Mouse (Mus musculus): ENCODE data around the gene Ms4a6d. TPM values are rescaled to one million over a fixed set of nuclear protein-coding genes. Genes with fewer than 3 reads are reported as not detected.

The Ms4a6d gene
- 5.3 and 6.6 TPM in 2 replicates for polyA plus RNA-seq (2015; fragmentation: Nextera tagmentation; extraction: Ambion mirVana)

- Histone ChIP-seq H3K27ac (ENCODE audit: low read length) (no peak within 1 kb of the TSS), H3K4me1 (ENCODE audit: control insufficient read depth, insufficient read depth, low read length) (no peaks in the 10 kb centered on the region), H3K27me3 (ENCODE audit: control insufficient read depth, insufficient read depth, low read length) (no peaks in the 10 kb centered on the region), H3K9me3 (replicated peaks; ENCODE audit: control insufficient read depth, low read length) (no peaks in the 10 kb centered on the region), H3K36me3 (ENCODE audit: control insufficient read depth, insufficient read depth, low read length) (no peaks in the 10 kb centered on the region), H3K4me3 (replicated peaks; ENCODE audit: low read length) (no peak within 1 kb of the TSS), H3K9ac (ENCODE audit: low read length) (no peak within 1 kb of the TSS), H3K4me2 (ENCODE audit: low read depth, low read length) (no peak within 1 kb of the TSS)
- ATAC-seq (ENCODE audit: insufficient read depth, low FRiP score) = no peak
- WGBS = 77% methylated on average over 2 of the region's 2 CpGs
These were observed at the start of gene Ms4a6d for GRCm38 (mm10) chr19:11604603-11605002. Gene Ms4a6d, minus strand, starts transcription at chr19:11604849.

GRCm38 (mm10) chr19:11649564-11649963, 44.9 kb upstream of the Ms4a6d start:
- Histone ChIP-seq H3K9ac (ENCODE audit: low read length) (no peak overlapping the region), H3K27ac (ENCODE audit: low read length) (no peak overlapping the region), H3K4me2 (ENCODE audit: low read depth, low read length) (no peak overlapping the region), H3K27me3 (ENCODE audit: control insufficient read depth, insufficient read depth, low read length) (no peaks in the 10 kb centered on the region), H3K36me3 (ENCODE audit: control insufficient read depth, insufficient read depth, low read length) (no peaks in the 10 kb centered on the region), H3K4me3 (replicated peaks; ENCODE audit: low read length) (no peak overlapping the region), H3K4me1 (ENCODE audit: control insufficient read depth, insufficient read depth, low read length) (no peaks in the 10 kb centered on the region), H3K9me3 (replicated peaks; ENCODE audit: control insufficient read depth, low read length) (no peaks in the 10 kb centered on the region)
- WGBS = 63% methylated on average over 4 of the region's 4 CpGs
- ATAC-seq (ENCODE audit: insufficient read depth, low FRiP score) = no peak

- H3K4me2 ChIP-seq (ENCODE audit: low read depth, low read length) = no peak overlapping the region
- H3K27ac ChIP-seq (ENCODE audit: low read length) = no peak overlapping the region
- no peaks in the 10 kb centered on the region for H3K9me3 ChIP-seq (replicated peaks; ENCODE audit: control insufficient read depth, low read length)
- ATAC-seq (ENCODE audit: insufficient read depth, low FRiP score) = no peak
- no peak overlapping the region for H3K9ac ChIP-seq (ENCODE audit: low read length)
- no peaks in the 10 kb centered on the region for H3K4me1 ChIP-seq (ENCODE audit: control insufficient read depth, insufficient read depth, low read length)
- WGBS = 73% methylated on average over 3 of the region's 3 CpGs
- H3K36me3 ChIP-seq (ENCODE audit: control insufficient read depth, insufficient read depth, low read length) = no peaks in the 10 kb centered on the region
- no peak overlapping the region for H3K4me3 ChIP-seq (replicated peaks; ENCODE audit: low read length)
- no peaks in the 10 kb centered on the region for H3K27me3 ChIP-seq (ENCODE audit: control insufficient read depth, insufficient read depth, low read length)
These were observed 41.5 kb upstream of the Ms4a6d start for GRCm38 (mm10) chr19:11646166-11646565.

GRCm38 (mm10) chr19:11640732-11641131, 36.1 kb upstream of the Ms4a6d start, which contains the start of gene Ms4a3:
Gene Ms4a3, minus strand, starts transcription at chr19:11640851.
- no peaks in the 10 kb centered on the region for H3K27me3 ChIP-seq (ENCODE audit: control insufficient read depth, insufficient read depth, low read length)
- no peak within 1 kb of the TSS for H3K27ac ChIP-seq (ENCODE audit: low read length)
- H3K9me3 ChIP-seq (replicated peaks; ENCODE audit: control insufficient read depth, low read length) = no peaks in the 10 kb centered on the region
- WGBS = 67% methylated on average over 1 of the region's 1 CpGs
- H3K9ac ChIP-seq (ENCODE audit: low read length) = no peak within 1 kb of the TSS
- no peak within 1 kb of the TSS for H3K4me3 ChIP-seq (replicated peaks; ENCODE audit: low read length)
- H3K4me1 ChIP-seq (ENCODE audit: control insufficient read depth, insufficient read depth, low read length) = no peaks in the 10 kb centered on the region
- no peaks in the 10 kb centered on the region for H3K36me3 ChIP-seq (ENCODE audit: control insufficient read depth, insufficient read depth, low read length)
- no peak for ATAC-seq (ENCODE audit: insufficient read depth, low FRiP score)
- H3K4me2 ChIP-seq (ENCODE audit: low read depth, low read length) = no peak within 1 kb of the TSS

GRCm38 (mm10) chr19:11639038-11639437, 34.4 kb upstream of the Ms4a6d start:
- H3K9me3 ChIP-seq (replicated peaks; ENCODE audit: control insufficient read depth, low read length) = no peaks in the 10 kb centered on the region
- no peaks in the 10 kb centered on the region for H3K36me3 ChIP-seq (ENCODE audit: control insufficient read depth, insufficient read depth, low read length)
- H3K4me3 ChIP-seq (replicated peaks; ENCODE audit: low read length) = no peak overlapping the region
- H3K9ac ChIP-seq (ENCODE audit: low read length) = no peak overlapping the region
- ATAC-seq (ENCODE audit: insufficient read depth, low FRiP score) = no peak
- H3K27ac ChIP-seq (ENCODE audit: low read length) = no peak overlapping the region
- H3K4me2 ChIP-seq (ENCODE audit: low read depth, low read length) = no peak overlapping the region
- no peaks in the 10 kb centered on the region for H3K4me1 ChIP-seq (ENCODE audit: control insufficient read depth, insufficient read depth, low read length)
- WGBS = 78% methylated on average over 4 of the region's 4 CpGs
- no peaks in the 10 kb centered on the region for H3K27me3 ChIP-seq (ENCODE audit: control insufficient read depth, insufficient read depth, low read length)

GRCm38 (mm10) chr19:11635572-11635971, 30.9 kb upstream of the Ms4a6d start:
- H3K9ac ChIP-seq (ENCODE audit: low read length) = no peak overlapping the region
- H3K27ac ChIP-seq (ENCODE audit: low read length) = no peak overlapping the region
- H3K4me2 ChIP-seq (ENCODE audit: low read depth, low read length) = no peak overlapping the region
- H3K36me3 ChIP-seq (ENCODE audit: control insufficient read depth, insufficient read depth, low read length) = no peaks in the 10 kb centered on the region
- no peak for ATAC-seq (ENCODE audit: insufficient read depth, low FRiP score)
- no peaks in the 10 kb centered on the region for H3K27me3 ChIP-seq (ENCODE audit: control insufficient read depth, insufficient read depth, low read length)
- no peaks in the 10 kb centered on the region for H3K4me1 ChIP-seq (ENCODE audit: control insufficient read depth, insufficient read depth, low read length)
- H3K4me3 ChIP-seq (replicated peaks; ENCODE audit: low read length) = no peak overlapping the region
- 58% methylated on average over 5 of the region's 5 CpGs for WGBS
- H3K9me3 ChIP-seq (replicated peaks; ENCODE audit: control insufficient read depth, low read length) = no peaks in the 10 kb centered on the region

- Histone ChIP-seq H3K4me2 (ENCODE audit: low read depth, low read length) (no peak overlapping the region), H3K36me3 (ENCODE audit: control insufficient read depth, insufficient read depth, low read length) (no peaks in the 10 kb centered on the region), H3K27ac (ENCODE audit: low read length) (no peak overlapping the region), H3K4me3 (replicated peaks; ENCODE audit: low read length) (no peak overlapping the region), H3K9me3 (replicated peaks; ENCODE audit: control insufficient read depth, low read length) (no peaks in the 10 kb centered on the region), H3K9ac (ENCODE audit: low read length) (no peak overlapping the region), H3K27me3 (ENCODE audit: control insufficient read depth, insufficient read depth, low read length) (no peaks in the 10 kb centered on the region), H3K4me1 (ENCODE audit: control insufficient read depth, insufficient read depth, low read length) (no peaks in the 10 kb centered on the region)
- WGBS = 57% methylated on average over 2 of the region's 2 CpGs
- no peak for ATAC-seq (ENCODE audit: insufficient read depth, low FRiP score)
These were observed 29.7 kb upstream of the Ms4a6d start for GRCm38 (mm10) chr19:11634330-11634729.

- Histone ChIP-seq H3K9ac (ENCODE audit: low read length) (no peak overlapping the region), H3K4me2 (ENCODE audit: low read depth, low read length) (no peak overlapping the region), H3K27me3 (ENCODE audit: control insufficient read depth, insufficient read depth, low read length) (no peaks in the 10 kb centered on the region), H3K4me3 (replicated peaks; ENCODE audit: low read length) (no peak overlapping the region), H3K36me3 (ENCODE audit: control insufficient read depth, insufficient read depth, low read length) (no peaks in the 10 kb centered on the region), H3K4me1 (ENCODE audit: control insufficient read depth, insufficient read depth, low read length) (no peaks in the 10 kb centered on the region), H3K9me3 (replicated peaks; ENCODE audit: control insufficient read depth, low read length) (no peaks in the 10 kb centered on the region), H3K27ac (ENCODE audit: low read length) (no peak overlapping the region)
- ATAC-seq (ENCODE audit: insufficient read depth, low FRiP score) = no peak
- WGBS = 80% methylated on average over 1 of the region's 1 CpGs
These were observed 29.1 kb upstream of the Ms4a6d start for GRCm38 (mm10) chr19:11633732-11634131.

GRCm38 (mm10) chr19:11625231-11625630, 20.6 kb upstream of the Ms4a6d start:
- no peaks in the 10 kb centered on the region for H3K36me3 ChIP-seq (ENCODE audit: control insufficient read depth, insufficient read depth, low read length)
- no peaks in the 10 kb centered on the region for H3K27me3 ChIP-seq (ENCODE audit: control insufficient read depth, insufficient read depth, low read length)
- H3K9ac ChIP-seq (ENCODE audit: low read length) = no peak overlapping the region
- H3K4me2 ChIP-seq (ENCODE audit: low read depth, low read length) = no peak overlapping the region
- 56% methylated on average over 5 of the region's 5 CpGs for WGBS
- no peak overlapping the region for H3K4me3 ChIP-seq (replicated peaks; ENCODE audit: low read length)
- H3K27ac ChIP-seq (ENCODE audit: low read length) = no peak overlapping the region
- H3K9me3 ChIP-seq (replicated peaks; ENCODE audit: control insufficient read depth, low read length) = no peaks in the 10 kb centered on the region
- H3K4me1 ChIP-seq (ENCODE audit: control insufficient read depth, insufficient read depth, low read length) = no peaks in the 10 kb centered on the region
- no peak for ATAC-seq (ENCODE audit: insufficient read depth, low FRiP score)

GRCm38 (mm10) chr19:11624800-11625199, 20.2 kb upstream of the Ms4a6d start:
- ATAC-seq (ENCODE audit: insufficient read depth, low FRiP score) = no peak
- H3K9ac ChIP-seq (ENCODE audit: low read length) = no peak overlapping the region

More at GRCm38 (mm10) chr19:11624800-11625199, 20.2 kb upstream of the Ms4a6d start:
- Histone ChIP-seq H3K4me1 (ENCODE audit: control insufficient read depth, insufficient read depth, low read length) (no peaks in the 10 kb centered on the region), H3K4me3 (replicated peaks; ENCODE audit: low read length) (no peak overlapping the region), H3K36me3 (ENCODE audit: control insufficient read depth, insufficient read depth, low read length) (no peaks in the 10 kb centered on the region), H3K27me3 (ENCODE audit: control insufficient read depth, insufficient read depth, low read length) (no peaks in the 10 kb centered on the region), H3K4me2 (ENCODE audit: low read depth, low read length) (no peak overlapping the region), H3K9me3 (replicated peaks; ENCODE audit: control insufficient read depth, low read length) (no peaks in the 10 kb centered on the region), H3K27ac (ENCODE audit: low read length) (no peak overlapping the region)

Data from stomach, embryonic 16.5 days (tissue).